Mouse (Mus musculus) forebrain, postnatal 0 days (tissue): ENCODE data around the gene Zbtb32. TPM values are rescaled to one million over a fixed set of nuclear protein-coding genes. Genes with fewer than 3 reads are reported as not detected.

ENCODE experiments used
- ATAC-seq: fragments of 200-750 bp; cut with Nextera tagmentation; 2 replicates; pipeline ENCODE4 v1.8.0; 2017; ENCODE audit warnings: mild to moderate bottlenecking, moderate library complexity
- DNase-seq: peaks from one replicate; pipeline ENCODE4 v3.0.0-alpha.2; 2015
- H3K27ac ChIP-seq: fragments of 300-500 bp; sonication (generic); 2 replicates; pipeline ENCODE4 v1.5.1; 2014; ENCODE audit warnings: low read depth, mild to moderate bottlenecking, antibody characterized with exemption, low read length, moderate library complexity, mixed read lengths
- H3K27me3 ChIP-seq: fragments of 300-500 bp; sonication (generic); 2 replicates; pipeline ENCODE4 v1.6.1; 2014; ENCODE audit warnings: mild to moderate bottlenecking, low read length, mixed read lengths; ENCODE audit not compliant: insufficient read depth
- H3K36me3 ChIP-seq: fragments of 300-500 bp; sonication (generic); 2 replicates; pipeline ENCODE4 v1.6.1; 2014; ENCODE audit warnings: mild to moderate bottlenecking, moderate library complexity; ENCODE audit not compliant: insufficient read depth
- H3K4me1 ChIP-seq: fragments of 300-500 bp; sonication (generic); 2 replicates; pipeline ENCODE4 v1.6.1; 2014; ENCODE audit warnings: antibody characterized with exemption; ENCODE audit not compliant: insufficient read depth
- H3K4me2 ChIP-seq: fragments of 300-500 bp; sonication (generic); 2 replicates; pipeline ENCODE4 v1.6.1; 2014; ENCODE audit warnings: low read depth, mild to moderate bottlenecking, moderate library complexity
- H3K4me3 ChIP-seq: fragments of 300-500 bp; sonication (generic); 2 replicates; pipeline ENCODE4 v1.5.1; 2014; ENCODE audit warnings: low read depth, low read length, mixed read lengths
- H3K9ac ChIP-seq: fragments of 300-500 bp; sonication (generic); 2 replicates; pipeline ENCODE4 v1.6.1; 2014; ENCODE audit warnings: mild to moderate bottlenecking
- H3K9me3 ChIP-seq: fragments of 300-500 bp; sonication (generic); 2 replicates; pipeline ENCODE4 v1.6.1; 2016; ENCODE audit warnings: low read length
- CTCF ChIP-seq: sonication (generic); IDR thresholded peaks from 2 replicates; pipeline ENCODE4 v1.5.1; 2016; ENCODE audit warnings: antibody characterized with exemption, control low read depth, low read depth
- WGBS: fragments of 180-500 bp; shearing (Covaris S2); extraction: QIAGEN DNeasy Blood & Tissue Kit; methylation state at CpG from one replicate; pipeline ENCODE4 v1.1.7; 2014; 5-methylcytosine and 5-hydroxymethylcytosine counted together
- polyA plus RNA-seq: library from polyadenylated mRNA; unstranded; fragments of >200 nt; fragmentation: Nextera tagmentation; extraction: Ambion mirVana; gene quantifications from 2 replicates; pipeline ENCODE4 v1.2.1, GENCODE M21; 2015
- total RNA-seq: library from RNA; depleted of rRNA; stranded (reverse); fragments of >200 nt; gene quantifications from 2 replicates; pipeline ENCODE4 v1.2.3, GENCODE M21; 2014

Zbtb32 gene
- total and polyA plus RNA-seq, 2 experiments from 2014 or later = 0.17 TPM; not detected in 1

DNA sequence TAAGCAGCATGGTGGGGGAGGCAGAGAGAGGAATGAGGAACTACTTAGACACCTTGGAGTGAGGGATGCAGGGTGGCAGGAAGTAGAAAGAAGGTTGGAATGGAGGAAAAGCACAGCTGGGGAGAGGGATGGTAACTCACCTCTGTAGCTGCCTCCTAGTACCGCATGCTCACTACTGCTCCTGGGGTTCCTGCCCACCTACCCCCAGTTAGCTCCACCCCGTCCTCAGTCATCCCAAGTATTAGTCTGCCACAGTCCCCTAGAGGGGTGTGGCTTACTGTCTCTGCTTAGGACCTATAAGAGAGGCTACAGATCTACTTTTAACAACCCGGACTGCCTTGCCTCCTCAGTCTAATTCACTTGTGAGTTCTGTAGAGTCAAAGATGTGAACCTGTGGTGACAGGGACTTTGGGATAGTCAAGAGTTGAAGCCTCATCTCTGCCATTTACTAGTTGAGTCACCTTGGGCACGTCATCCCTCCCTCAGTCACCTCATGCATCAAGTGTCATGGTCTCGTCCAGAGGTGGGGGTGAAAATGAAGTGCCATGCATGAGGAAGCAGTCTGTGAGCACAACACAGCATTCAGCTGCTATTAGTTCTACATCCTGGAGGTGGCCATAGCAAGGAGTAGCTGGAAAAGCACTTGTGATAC, 5.8 kb downstream of the Zbtb32 start:
- 67% methylated on average over 5 of the region's 5 CpGs for WGBS
- TF ChIP-seq CTCF = no peak
- no peak overlapping the region for H3K27ac ChIP-seq

DNA sequence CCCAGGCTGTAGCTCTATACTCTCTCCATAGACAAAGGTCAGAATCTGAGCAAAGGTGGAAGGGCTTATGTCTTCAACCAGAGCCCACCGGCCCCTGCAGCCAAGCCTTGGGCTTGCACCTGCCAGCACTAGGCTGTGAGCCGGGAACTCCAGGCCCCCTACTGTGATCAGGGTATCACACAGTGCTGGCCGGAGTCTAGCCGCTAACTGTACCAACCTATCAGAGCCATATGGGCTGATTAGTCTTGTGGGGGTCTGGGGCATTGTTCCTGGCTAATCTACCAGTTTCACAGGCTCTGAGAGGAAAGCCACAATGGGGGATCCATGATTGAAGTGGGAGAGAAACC, 7.1 kb downstream of the Zbtb32 start:
- Histone ChIP-seq H3K4me2 (no peak overlapping the region), H3K4me1 (peaks cover 8% of the 10 kb centered on the region), H3K9me3 (no peaks in the 10 kb centered on the region), H3K4me3 (no peak overlapping the region), H3K27ac (no peak overlapping the region), H3K27me3 (no peaks in the 10 kb centered on the region), H3K9ac (no peak overlapping the region), H3K36me3 (peaks cover 2% of the 10 kb centered on the region; the same call in 1 of the 2 replicates)
- no peak for TF ChIP-seq CTCF
- 16% methylated on average over 4 of the region's 4 CpGs for WGBS
- DNase-seq = no peak
- ATAC-seq = no peak

More for the DNA sequence above, 5.8 kb downstream of the Zbtb32 start:
- Histone ChIP-seq H3K9ac (no peak overlapping the region), H3K4me1 (no peaks in the 10 kb centered on the region), H3K4me3 (no peak overlapping the region), H3K4me2 (no peak overlapping the region), H3K9me3 (no peaks in the 10 kb centered on the region), H3K27me3 (no peaks in the 10 kb centered on the region), H3K36me3 (no peaks in the 10 kb centered on the region)
- ATAC-seq (no peak), DNase-seq (no peak)

DNA sequence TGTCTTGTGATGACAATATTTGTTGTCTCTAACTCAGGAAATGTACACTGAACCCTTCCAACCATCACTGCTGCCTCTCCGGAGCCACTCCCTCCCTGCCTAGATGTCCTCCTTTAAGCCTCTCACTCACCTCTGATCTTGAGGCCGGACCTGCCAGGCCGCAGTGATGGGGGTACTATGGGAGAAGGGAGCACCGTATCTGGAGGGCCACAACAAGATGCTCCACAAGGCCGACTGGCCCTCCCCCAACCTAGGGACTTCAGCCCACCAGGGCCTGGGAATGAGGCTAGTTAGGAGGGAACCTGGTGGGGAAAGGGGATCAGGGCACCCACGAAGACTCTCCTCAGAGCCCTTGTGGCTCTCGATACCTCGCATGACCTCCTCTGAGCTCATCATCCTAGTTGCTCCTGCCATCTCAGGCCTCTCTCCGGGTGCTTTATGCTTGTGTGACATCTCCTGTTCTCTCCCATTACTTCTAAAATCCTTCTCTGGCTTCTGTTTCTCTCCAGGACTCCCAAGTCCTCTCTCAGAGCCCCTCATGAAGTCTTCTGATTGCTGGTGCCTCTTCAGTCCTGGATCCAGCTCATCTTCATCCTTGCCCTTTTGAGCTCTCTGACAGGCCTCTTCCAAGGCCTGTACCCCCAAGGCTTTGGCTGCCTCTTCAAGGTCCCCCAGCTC, 7.6 kb downstream of the Zbtb32 start:
- 85% methylated on average over 9 of the region's 9 CpGs for WGBS
- no peak overlapping the region for H3K4me2 ChIP-seq
- H3K9ac ChIP-seq = no peak overlapping the region
- no peak for ATAC-seq
- peaks cover 4% of the 10 kb centered on the region; the same call in 1 of the 2 replicates for H3K36me3 ChIP-seq
- H3K9me3 ChIP-seq = no peaks in the 10 kb centered on the region
- H3K4me1 ChIP-seq = peaks cover 8% of the 10 kb centered on the region
- DNase-seq = no peak
- no peaks in the 10 kb centered on the region for H3K27me3 ChIP-seq
- no peak for TF ChIP-seq CTCF
- H3K27ac ChIP-seq = no peak overlapping the region
- H3K4me3 ChIP-seq = no peak overlapping the region

DNA sequence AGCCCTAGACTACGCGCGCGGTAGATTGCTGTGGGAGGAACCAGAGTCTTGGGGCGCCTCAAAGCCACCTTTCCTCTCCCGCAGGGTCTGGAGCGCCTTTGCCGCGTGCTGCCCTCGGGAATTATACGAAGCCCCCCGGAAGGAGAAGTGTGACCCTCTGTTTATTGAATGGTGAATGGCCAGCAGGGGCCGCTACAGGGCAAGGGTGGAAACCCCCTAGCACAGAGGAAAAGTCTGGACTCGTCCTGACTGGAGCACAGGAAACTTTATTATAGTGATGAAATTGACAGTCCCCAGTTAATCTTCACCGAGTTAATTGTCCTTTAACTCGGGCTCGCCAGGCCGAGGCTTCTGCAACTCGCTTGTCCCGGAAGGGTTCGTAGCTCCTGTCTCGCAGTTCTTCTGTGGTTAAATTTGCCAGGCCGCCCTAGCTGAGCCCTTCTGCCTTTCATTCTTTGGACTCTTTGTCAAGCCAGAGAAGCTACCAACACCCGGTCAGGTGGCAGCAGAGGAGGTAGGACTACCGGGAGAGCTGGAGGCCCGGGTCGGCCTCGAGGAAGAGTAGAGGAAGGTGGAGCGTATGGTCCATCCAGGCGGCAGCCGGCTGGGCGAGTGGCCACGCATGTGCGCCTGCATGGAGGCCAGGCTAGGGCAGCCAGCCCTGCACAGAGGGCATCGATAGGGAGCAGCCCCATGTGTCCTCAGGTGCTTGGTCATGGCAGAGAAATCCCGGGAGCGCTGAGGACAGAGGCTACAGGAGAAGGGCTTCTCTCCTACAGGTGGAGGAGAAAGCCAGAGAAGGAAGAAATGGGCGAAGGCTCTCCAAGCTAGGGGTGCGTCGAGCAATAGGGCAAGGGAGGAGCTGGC, 9.0 kb downstream of the Zbtb32 start:
- peak; percentile 89 for TF ChIP-seq CTCF
- Histone ChIP-seq H3K27ac (peak overlapping the region; percentile 97), H3K4me2 (peak overlapping the region; percentile 81), H3K4me3 (peak overlapping the region; percentile 97), H3K36me3 (peaks cover 18% of the 10 kb centered on the region), H3K9ac (peak overlapping the region; percentile 93), H3K4me1 (peaks cover 8% of the 10 kb centered on the region), H3K27me3 (no peaks in the 10 kb centered on the region), H3K9me3 (no peaks in the 10 kb centered on the region)
- DNase-seq (peak; percentile 90), ATAC-seq (peak; percentile 71)
- 31% methylated on average over 38 of the region's 40 CpGs for WGBS

DNA sequence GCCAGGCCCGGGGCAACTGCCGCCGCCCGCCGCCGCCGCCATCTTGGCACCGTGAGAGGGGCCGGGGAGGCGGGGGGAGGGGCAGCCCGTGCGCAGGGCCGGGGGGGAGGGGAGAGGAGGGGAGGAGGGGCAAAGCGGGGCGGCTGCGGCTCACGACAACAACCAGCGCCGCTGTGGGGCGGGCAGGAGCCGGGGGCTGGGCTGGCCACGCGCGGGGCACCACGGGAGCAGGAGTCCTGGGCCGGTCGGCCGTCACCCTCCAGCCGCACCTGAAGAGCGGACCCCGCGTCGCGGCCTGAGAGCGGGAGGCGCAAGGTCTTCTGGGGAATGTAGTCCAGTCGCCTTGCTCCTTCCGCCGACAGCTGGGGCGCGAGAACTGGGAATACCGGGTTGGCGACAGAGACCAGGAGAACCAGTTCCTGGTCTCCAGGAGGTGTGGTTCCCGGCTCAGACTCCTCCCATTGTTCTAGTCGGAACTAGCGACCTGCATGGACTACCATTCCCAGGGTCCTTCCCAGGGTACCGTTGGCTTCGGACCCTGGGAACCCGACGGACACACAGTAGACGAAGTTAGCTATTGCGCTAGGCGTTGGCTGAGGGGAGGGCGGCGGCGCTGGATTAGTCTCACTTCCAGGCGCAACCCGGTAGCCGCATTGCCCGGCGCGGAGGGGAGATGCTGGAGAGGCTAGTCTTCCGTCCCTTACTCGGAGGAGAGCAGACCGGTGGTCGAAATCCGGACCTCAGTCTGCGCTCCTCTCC, 9.9 kb downstream of the Zbtb32 start, which contains the start of gene Kmt2b:
TSS of gene Kmt2b (minus strand) at position 51 of the 759 bp plus-strand sequence.
- peak; percentile 97 for DNase-seq
- TF ChIP-seq CTCF = no peak
- Histone ChIP-seq H3K36me3 (peaks cover 26% of the 10 kb centered on the region), H3K9me3 (no peaks in the 10 kb centered on the region), H3K27ac (peak within 1 kb of the TSS; percentile 97), H3K9ac (peak within 1 kb of the TSS; percentile 93), H3K27me3 (no peaks in the 10 kb centered on the region), H3K4me1 (peaks cover 8% of the 10 kb centered on the region), H3K4me2 (peak within 1 kb of the TSS; percentile 81), H3K4me3 (peak within 1 kb of the TSS; percentile 97)
- WGBS = 2% methylated on average over 47 of the region's 68 CpGs
- peak; percentile 93 for ATAC-seq
